Mouse (Mus musculus) cerebellum, postnatal 10 days (tissue): Measurements from ENCODE around the gene Cfap58.
A peak's percentile ranks its signal among the peaks of the same experiment; 100 is the strongest.

Experiments used
- DNase-seq, 2 experiments: peaks; one replicate each; pipeline ENCODE4 v3.0.0; 2021; ENCODE audit warnings: mixed read lengths in 2 of 2

The Cfap58 gene

GRCm38 (mm10) chr19:47937443-47938406 lies at the start of gene Cfap58:
TSS of gene Cfap58 (plus strand) at chr19:47937675.
- DNase-seq, result peak; percentile 90 to 91

DNA sequence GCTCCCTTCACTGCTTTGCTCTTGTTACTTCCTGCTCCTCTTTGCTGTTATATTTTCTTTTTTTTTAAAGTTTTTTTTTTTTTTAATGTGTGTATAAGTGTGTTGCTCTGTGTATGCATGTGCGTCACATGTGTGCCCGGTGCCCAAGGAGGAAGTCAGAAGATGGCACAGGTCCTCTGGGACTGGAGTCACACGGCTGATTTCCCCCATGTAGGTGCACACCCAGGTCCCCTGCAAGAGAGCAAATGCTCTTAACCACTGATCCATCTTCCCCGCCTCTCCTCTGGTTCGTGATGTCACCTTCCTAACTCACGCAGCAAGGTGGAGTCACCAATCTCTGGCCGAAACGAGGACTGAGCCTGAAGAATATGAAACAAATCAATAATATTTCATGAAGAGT lies 49.4 kb upstream of the Cfap58 start:
- DNase-seq, result no peak

GRCm38 (mm10) chr19:47890489-47891130 lies 46.9 kb upstream of the Cfap58 start:
- DNase-seq, result no peak

- DNase-seq, result no peak
Observed at GRCm38 (mm10) chr19:47891562-47892312, 45.7 kb upstream of the Cfap58 start.

GRCm38 (mm10) chr19:47893092-47893491 lies 44.4 kb upstream of the Cfap58 start:
- peak; percentile 70 to 72 for DNase-seq

DNA sequence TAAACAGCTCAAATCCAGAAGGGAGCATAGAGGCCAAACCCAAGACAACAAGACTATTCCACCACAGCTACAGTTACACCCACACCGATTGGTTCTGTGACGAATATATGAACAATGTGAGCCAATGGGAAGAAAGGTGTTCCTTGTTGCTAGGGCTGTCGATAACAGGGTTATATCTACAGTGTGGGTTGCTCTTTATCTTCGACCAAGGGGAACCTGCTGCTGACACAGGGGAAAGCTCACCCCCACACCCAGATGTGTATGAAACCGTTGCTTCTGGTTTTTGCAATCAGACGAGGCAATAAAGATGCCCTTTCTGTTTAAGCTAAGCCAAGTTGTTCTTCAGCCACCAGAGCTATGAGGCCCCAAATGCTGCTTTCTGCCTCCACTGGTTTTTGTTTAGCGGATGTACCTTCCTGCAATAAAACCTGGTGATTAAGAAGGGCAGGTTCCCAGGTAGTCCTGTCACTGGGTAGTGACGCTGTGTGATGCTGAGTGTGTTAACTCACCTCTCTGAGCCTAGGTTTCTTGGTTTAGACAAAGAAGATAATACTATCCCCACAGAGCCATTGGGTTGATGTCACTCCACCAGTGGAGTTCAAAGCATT lies 38.9 kb upstream of the Cfap58 start:
- no peak for DNase-seq

GRCm38 (mm10) chr19:47900012-47900411 lies 37.5 kb upstream of the Cfap58 start:
- DNase-seq, result no peak

- no peak for DNase-seq
Observed at GRCm38 (mm10) chr19:47900558-47900957, 36.9 kb upstream of the Cfap58 start.

GRCm38 (mm10) chr19:47902316-47903201 lies 34.9 kb upstream of the Cfap58 start:
- peak in 1 of 2 experiments; percentile 21 for DNase-seq

DNA sequence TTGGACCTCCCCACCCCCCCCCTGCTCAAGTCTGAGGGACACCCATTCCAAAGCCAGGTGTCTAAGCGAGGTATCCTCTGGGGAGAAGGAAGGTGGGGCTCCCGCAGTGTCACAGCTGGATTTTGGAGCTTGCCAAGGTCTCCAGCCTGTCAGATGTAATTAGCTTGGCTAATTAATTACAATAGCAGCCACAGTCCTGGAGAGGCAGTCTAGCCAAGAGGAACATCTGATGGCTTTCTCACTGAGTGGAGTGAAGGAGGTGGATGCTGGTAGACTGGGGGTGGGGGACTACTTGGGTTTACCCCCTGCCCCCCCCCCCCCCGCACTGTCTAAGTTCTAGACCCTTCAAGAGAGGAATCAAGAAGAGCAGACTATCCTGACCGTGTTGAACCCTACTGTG lies 33.8 kb upstream of the Cfap58 start:
- DNase-seq, result peak; percentile 34 to 35

DNA sequence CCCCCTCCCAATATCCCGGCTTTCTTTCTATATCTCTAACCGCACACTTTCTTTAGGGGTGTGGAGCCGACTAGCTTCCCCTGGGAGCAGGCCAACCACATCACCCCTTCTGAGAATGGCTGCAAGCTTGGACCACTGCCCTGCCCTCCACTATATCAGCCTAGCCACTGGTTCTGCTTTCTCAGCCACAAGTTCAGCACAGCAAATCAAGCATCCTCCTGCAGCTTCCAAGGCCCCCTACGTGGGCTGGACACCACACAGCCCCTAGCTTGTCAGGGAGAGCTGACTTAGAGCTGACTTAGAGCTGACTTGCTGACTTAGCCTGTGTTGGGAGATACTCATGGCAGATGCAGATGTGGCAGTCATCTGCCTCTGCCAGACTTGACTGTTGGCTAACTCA lies 32.4 kb upstream of the Cfap58 start:
- DNase-seq, result no peak

DNA sequence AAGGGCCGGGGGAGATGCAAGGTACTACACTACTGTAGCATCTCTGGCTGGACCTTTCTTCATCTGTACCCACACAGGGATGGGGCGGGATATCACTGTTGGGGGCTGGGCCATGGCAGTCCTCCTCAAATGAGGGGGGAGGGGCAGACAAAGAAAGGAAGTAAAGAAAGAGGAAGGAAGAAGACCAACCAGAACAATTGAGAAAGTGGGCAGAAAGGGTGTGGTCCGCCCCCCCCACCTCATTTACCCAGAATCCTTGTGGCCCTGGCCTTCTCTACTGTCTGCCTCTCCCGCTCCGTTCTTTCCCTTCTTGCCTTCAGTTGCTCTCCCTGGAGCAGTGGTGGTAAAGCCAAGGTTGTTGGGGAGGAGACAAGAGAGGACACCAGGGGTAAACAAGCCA lies 31.9 kb upstream of the Cfap58 start:
- DNase-seq, result no peak

DNA sequence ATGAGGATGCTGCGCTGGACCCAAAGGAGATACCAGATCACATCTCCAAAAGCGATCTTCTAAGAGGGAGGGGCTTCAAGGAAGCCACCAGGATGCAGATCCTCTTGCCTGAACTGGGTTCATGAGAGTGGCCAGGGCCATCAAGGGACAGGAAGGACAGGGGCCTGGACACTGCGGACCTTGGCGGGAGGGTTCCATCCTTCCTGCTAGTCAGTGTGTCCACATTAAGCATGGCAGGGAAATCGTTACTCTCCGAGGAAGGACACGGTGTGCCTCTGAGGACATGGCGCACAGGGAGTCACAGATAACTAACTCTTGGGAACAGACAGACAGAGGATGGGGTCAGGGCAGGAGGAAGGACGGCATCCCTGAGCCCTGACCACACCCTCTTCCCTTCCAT lies 29.9 kb upstream of the Cfap58 start:
- DNase-seq, result no peak

GRCm38 (mm10) chr19:47908961-47909371 lies 28.5 kb upstream of the Cfap58 start:
- no peak for DNase-seq

GRCm38 (mm10) chr19:47909387-47910116 lies 27.9 kb upstream of the Cfap58 start:
- peak; percentile 34 to 39 for DNase-seq

- no peak for DNase-seq
Observed at GRCm38 (mm10) chr19:47910117-47910618, 27.3 kb upstream of the Cfap58 start.

GRCm38 (mm10) chr19:47910751-47911150 lies 26.7 kb upstream of the Cfap58 start:
- DNase-seq, result no peak

DNA sequence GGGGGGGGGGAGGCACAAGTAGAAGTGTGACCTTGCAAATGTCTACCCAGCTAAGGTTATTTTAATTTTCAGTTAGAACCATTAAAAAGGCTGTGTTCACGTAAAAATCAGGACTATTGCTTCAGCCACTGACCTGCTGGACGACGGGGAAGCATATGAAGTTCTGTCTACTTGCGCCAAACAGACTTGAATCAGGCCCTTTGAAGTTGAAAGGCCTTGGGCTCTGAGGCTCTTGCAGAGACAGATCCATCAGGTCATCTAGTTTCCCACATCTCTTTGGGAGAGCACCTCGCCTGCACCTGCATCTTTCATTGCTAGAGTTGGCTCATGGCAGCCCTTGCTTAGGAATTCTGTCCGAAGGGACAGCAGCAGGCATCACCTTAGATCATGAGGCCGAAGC lies 24.1 kb upstream of the Cfap58 start:
- DNase-seq, result no peak

GRCm38 (mm10) chr19:47914191-47914590 lies 23.3 kb upstream of the Cfap58 start:
- DNase-seq, result no peak

GRCm38 (mm10) chr19:47915251-47915650 lies 22.2 kb upstream of the Cfap58 start:
- DNase-seq, result no peak

GRCm38 (mm10) chr19:47917396-47917795 lies 20.1 kb upstream of the Cfap58 start:
- DNase-seq, result no peak
